Mouse (Mus musculus) neutrophil, adult 5-6 weeks (primary cell): ENCODE data around the gene Btn1a1. TPM values are rescaled to one million over a fixed set of nuclear protein-coding genes. Genes with fewer than 3 reads are reported as not detected.

Experiments used
- ATAC-seq: fragments of 151-379, 151-347 bp; 2 replicates; pipeline ENCODE4 v1.8.0; 2017; ENCODE audit warnings: mild to moderate bottlenecking, moderate TSS enrichment; ENCODE audit not compliant: insufficient number of reproducible peaks, poor library complexity, low FRiP score, severe bottlenecking; ENCODE audit errors: extremely low read depth
- total RNA-seq: library from RNA; stranded (forward); fragments of 200-1000 nt; gene quantifications from 2 replicates; pipeline ENCODE4 v1.2.3, GENCODE M21; 2017

Gene Btn1a1
- total RNA-seq, 1 experiment from 2014 or later = not detected

- ATAC-seq = peak; percentile 59
Measured at GRCm38 (mm10) chr13:23445561-23446320, 20.0 kb downstream of the Btn1a1 start.

- no peak for ATAC-seq
Measured at GRCm38 (mm10) chr13:23445156-23445555, 20.5 kb downstream of the Btn1a1 start.

GRCm38 (mm10) chr13:23444451-23444850 lies 21.2 kb downstream of the Btn1a1 start:
- no peak for ATAC-seq

GRCm38 (mm10) chr13:23439901-23440300 lies 25.8 kb downstream of the Btn1a1 start:
- no peak for ATAC-seq

GRCm38 (mm10) chr13:23438521-23438920 lies 27.2 kb downstream of the Btn1a1 start:
- ATAC-seq = no peak

- peak; percentile 57 for ATAC-seq
Measured at GRCm38 (mm10) chr13:23437908-23438307, 27.8 kb downstream of the Btn1a1 start.

- ATAC-seq = no peak
Measured at GRCm38 (mm10) chr13:23436861-23437822, 28.6 kb downstream of the Btn1a1 start.

GRCm38 (mm10) chr13:23436231-23436661 lies 29.5 kb downstream of the Btn1a1 start:
- no peak for ATAC-seq

GRCm38 (mm10) chr13:23435676-23436075 lies 30.0 kb downstream of the Btn1a1 start:
- no peak for ATAC-seq

- ATAC-seq = no peak
Measured at GRCm38 (mm10) chr13:23435241-23435640, 30.5 kb downstream of the Btn1a1 start.

GRCm38 (mm10) chr13:23434426-23434825 lies 31.3 kb downstream of the Btn1a1 start:
- ATAC-seq = no peak

- no peak for ATAC-seq
Measured at GRCm38 (mm10) chr13:23433801-23434200, 31.9 kb downstream of the Btn1a1 start.

- ATAC-seq = no peak
Measured at GRCm38 (mm10) chr13:23433206-23433605, 32.5 kb downstream of the Btn1a1 start.

- peak; percentile 83 for ATAC-seq
Measured at GRCm38 (mm10) chr13:23432562-23433201, 33.0 kb downstream of the Btn1a1 start.

GRCm38 (mm10) chr13:23431351-23431771 lies 34.3 kb downstream of the Btn1a1 start:
- peak; percentile 28 for ATAC-seq

- peak; percentile 60 for ATAC-seq
Measured at GRCm38 (mm10) chr13:23430734-23431133, 35.0 kb downstream of the Btn1a1 start.

GRCm38 (mm10) chr13:23429771-23430380 lies 35.8 kb downstream of the Btn1a1 start:
- ATAC-seq = no peak

GRCm38 (mm10) chr13:23428166-23428993 lies 37.3 kb downstream of the Btn1a1 start:
- ATAC-seq = no peak
